Mouse (Mus musculus): Measurements from ENCODE around the gene Spata7. TPM values are rescaled to one million over a fixed set of nuclear protein-coding genes. Genes with fewer than 3 reads are reported as not detected.
"Not testable (repeated sequence)": the region's sequence is repeated elsewhere in the genome, so short reads cannot be mapped to it uniquely, and the experiment has no call there.

The Spata7 gene
- polyA plus RNA-seq, 1 experiment from 2014 or later, result 30.4 TPM

- WGBS, result 41% methylated on average over 6 of the region's 6 CpGs
- H3K4me2 ChIP-seq; H3K4me3 ChIP-seq; H3K27ac ChIP-seq; H3K9ac ChIP-seq; H3K9me3 ChIP-seq; H3K36me3 ChIP-seq; ATAC-seq (ENCODE audit: low FRiP score); H3K4me1 ChIP-seq (replicated peaks); H3K27me3 ChIP-seq: not testable (repeated sequence)
Observed at GRCm38 (mm10) chr12:98620922-98621321, 7.0 kb upstream of the Spata7 start.

GRCm38 (mm10) chr12:98623266-98623665 is 4.7 kb upstream of the Spata7 start:
- H3K9ac ChIP-seq; H3K27me3 ChIP-seq; ATAC-seq (ENCODE audit: low FRiP score); H3K36me3 ChIP-seq; H3K4me1 ChIP-seq (replicated peaks); H3K27ac ChIP-seq; H3K4me3 ChIP-seq; H3K9me3 ChIP-seq; H3K4me2 ChIP-seq: not testable (repeated sequence)
- WGBS, result 91% methylated on average over 10 of the region's 10 CpGs

- Histone ChIP-seq H3K9ac (peak overlapping the region; percentile 80), H3K27ac (peak overlapping the region; percentile 70), H3K4me3 (peak overlapping the region; percentile 66), H3K27me3 (no peaks in the 10 kb centered on the region), H3K36me3 (peaks cover 13% of the 10 kb centered on the region), H3K9me3 (no peaks in the 10 kb centered on the region), H3K4me1 (replicated peaks) (peaks cover 11% of the 10 kb centered on the region), H3K4me2 (peak overlapping the region; percentile 58)
- 2% methylated on average over 16 of the region's 16 CpGs for WGBS
- peak; percentile 87 for ATAC-seq (ENCODE audit: low FRiP score)
Observed at GRCm38 (mm10) chr12:98628260-98628970, 458 bp downstream of the Spata7 start.

- H3K27ac ChIP-seq, result no peak overlapping the region
- no peak overlapping the region for H3K4me2 ChIP-seq
- H3K9ac ChIP-seq, result no peak overlapping the region
- H3K4me3 ChIP-seq, result no peak overlapping the region
- no peaks in the 10 kb centered on the region for H3K27me3 ChIP-seq
- no peaks in the 10 kb centered on the region for H3K4me1 ChIP-seq (replicated peaks)
- no peak for ATAC-seq (ENCODE audit: low FRiP score)
- peaks cover 39% of the 10 kb centered on the region for H3K36me3 ChIP-seq
- H3K9me3 ChIP-seq, result no peaks in the 10 kb centered on the region
Observed at GRCm38 (mm10) chr12:98644852-98645251, 16.9 kb downstream of the Spata7 start.

GRCm38 (mm10) chr12:98656873-98657272 is 28.9 kb downstream of the Spata7 start:
- no peak for ATAC-seq (ENCODE audit: low FRiP score)
- Histone ChIP-seq H3K36me3 (peaks cover 41% of the 10 kb centered on the region), H3K4me1 (replicated peaks) (no peaks in the 10 kb centered on the region), H3K4me3 (no peak overlapping the region), H3K9ac (no peak overlapping the region), H3K4me2 (no peak overlapping the region), H3K27ac (no peak overlapping the region), H3K9me3 (no peaks in the 10 kb centered on the region), H3K27me3 (no peaks in the 10 kb centered on the region)
- 78% methylated on average over 2 of the region's 2 CpGs for WGBS

GRCm38 (mm10) chr12:98662617-98663016 is 34.7 kb downstream of the Spata7 start:
- H3K9ac ChIP-seq, result no peak overlapping the region
- ATAC-seq (ENCODE audit: low FRiP score), result no peak
- H3K4me2 ChIP-seq, result no peak overlapping the region
- peaks cover 39% of the 10 kb centered on the region for H3K36me3 ChIP-seq
- no peaks in the 10 kb centered on the region for H3K27me3 ChIP-seq
- 94% methylated on average over 7 of the region's 7 CpGs for WGBS
- no peaks in the 10 kb centered on the region for H3K9me3 ChIP-seq
- H3K27ac ChIP-seq, result no peak overlapping the region
- no peak overlapping the region for H3K4me3 ChIP-seq
- H3K4me1 ChIP-seq (replicated peaks), result no peaks in the 10 kb centered on the region

GRCm38 (mm10) chr12:98668132-98668814 is 40.3 kb downstream of the Spata7 start:
- no peak overlapping the region for H3K4me2 ChIP-seq
- H3K27me3 ChIP-seq, result no peaks in the 10 kb centered on the region
- H3K4me1 ChIP-seq (replicated peaks), result no peaks in the 10 kb centered on the region
- H3K9me3 ChIP-seq, result no peaks in the 10 kb centered on the region
- H3K9ac ChIP-seq, result no peak overlapping the region
- 81% methylated on average over 10 of the region's 10 CpGs for WGBS
- no peak for ATAC-seq (ENCODE audit: low FRiP score)
- no peak overlapping the region for H3K4me3 ChIP-seq
- H3K36me3 ChIP-seq, result peaks cover 24% of the 10 kb centered on the region
- H3K27ac ChIP-seq, result no peak overlapping the region

GRCm38 (mm10) chr12:98669086-98669485 is 41.1 kb downstream of the Spata7 start:
- ATAC-seq (ENCODE audit: low FRiP score), result no peak
- Histone ChIP-seq H3K9ac (no peak overlapping the region), H3K27me3 (no peaks in the 10 kb centered on the region), H3K4me2 (no peak overlapping the region), H3K4me1 (replicated peaks) (no peaks in the 10 kb centered on the region), H3K27ac (no peak overlapping the region), H3K9me3 (no peaks in the 10 kb centered on the region), H3K4me3 (no peak overlapping the region), H3K36me3 (peaks cover 24% of the 10 kb centered on the region)
- 95% methylated on average over 10 of the region's 10 CpGs for WGBS

- Histone ChIP-seq H3K4me2 (no peak overlapping the region), H3K9ac (no peak overlapping the region), H3K27me3 (no peaks in the 10 kb centered on the region), H3K36me3 (peaks cover 24% of the 10 kb centered on the region), H3K27ac (no peak overlapping the region), H3K4me3 (no peak overlapping the region), H3K4me1 (replicated peaks) (no peaks in the 10 kb centered on the region; the same call in 1 of the 2 replicates), H3K9me3 (no peaks in the 10 kb centered on the region)
- ATAC-seq (ENCODE audit: low FRiP score), result no peak
- 83% methylated on average over 5 of the region's 5 CpGs for WGBS
Observed at GRCm38 (mm10) chr12:98669864-98670263, 41.9 kb downstream of the Spata7 start.

GRCm38 (mm10) chr12:98670429-98670828 is 42.5 kb downstream of the Spata7 start:
- Histone ChIP-seq H3K27ac (no peak overlapping the region), H3K4me3 (no peak overlapping the region), H3K4me2 (no peak overlapping the region), H3K27me3 (no peaks in the 10 kb centered on the region), H3K9me3 (no peaks in the 10 kb centered on the region), H3K9ac (no peak overlapping the region), H3K4me1 (replicated peaks) (no peaks in the 10 kb centered on the region; the same call in 1 of the 2 replicates), H3K36me3 (peaks cover 21% of the 10 kb centered on the region)
- WGBS, result 94% methylated on average over 4 of the region's 4 CpGs
- ATAC-seq (ENCODE audit: low FRiP score), result no peak

- Histone ChIP-seq H3K9ac (no peak overlapping the region), H3K27me3 (no peaks in the 10 kb centered on the region), H3K27ac (no peak overlapping the region), H3K4me2 (no peak overlapping the region), H3K9me3 (no peaks in the 10 kb centered on the region), H3K4me3 (no peak overlapping the region), H3K4me1 (replicated peaks) (no peaks in the 10 kb centered on the region; the same call in 1 of the 2 replicates), H3K36me3 (peaks cover 30% of the 10 kb centered on the region)
- WGBS, result 66% methylated on average over 6 of the region's 6 CpGs
- ATAC-seq (ENCODE audit: low FRiP score), result no peak
Observed at GRCm38 (mm10) chr12:98673879-98674278, 45.9 kb downstream of the Spata7 start.

- ATAC-seq (ENCODE audit: low FRiP score), result peak; percentile 89
- Histone ChIP-seq H3K4me3 (peak overlapping the region; percentile 27), H3K27ac (peak overlapping the region; percentile 55), H3K9ac (no peak overlapping the region), H3K9me3 (no peaks in the 10 kb centered on the region), H3K4me1 (replicated peaks) (no peaks in the 10 kb centered on the region; the same call in 1 of the 2 replicates), H3K4me2 (peak overlapping the region; percentile 48), H3K36me3 (peaks cover 30% of the 10 kb centered on the region), H3K27me3 (no peaks in the 10 kb centered on the region)
- 12% methylated on average over 9 of the region's 9 CpGs for WGBS
Observed at GRCm38 (mm10) chr12:98674627-98675143, 46.7 kb downstream of the Spata7 start.

Data from hindbrain, embryonic 13.5 days (tissue).